Mouse (Mus musculus) megakaryocyte, embryonic 14.5 days (primary cell): ENCODE measurements around the gene Adamts14.

Experiments used
- FLI1 ChIP-seq: IDR thresholded peaks from 2 replicates; pipeline ENCODE4 v1.6.1; 2012; ENCODE audit warnings: low read length, inconsistent platforms, mixed read lengths
- GATA1 ChIP-seq: IDR thresholded peaks from 3 replicates; pipeline ENCODE4 v1.6.1; 2012; ENCODE audit warnings: mixed read lengths, low read length, inconsistent platforms, borderline replicate concordance

GRCm38 (mm10) chr10:61315324-61315880 lies 42.2 kb upstream of the Adamts14 start:
- TF ChIP-seq GATA1 (no peak), FLI1 (no peak)
